Mouse (Mus musculus) MEL (cell line): Measurements from ENCODE around the gene F10. TPM values are rescaled to one million over a fixed set of nuclear protein-coding genes. Genes with fewer than 3 reads are reported as not detected.

Experiments used
- DNase-seq: peaks from one replicate; pipeline ENCODE4 v3.0.0; 2011; ENCODE audit warnings: low read depth, low spot score
- H3K27ac ChIP-seq: 2 replicates; pipeline ENCODE4 v1.5.1; 2012; ENCODE audit warnings: low read depth, mild to moderate bottlenecking, control low read depth, low read length, moderate library complexity; ENCODE audit not compliant: control insufficient read depth
- H3K27me3 ChIP-seq, 2 experiments: fragments of 150-350 bp in 1 of 2; sonication (generic) in 1 of 2; 2 replicates each; pipeline ENCODE4 v1.6.1; 2012; ENCODE audit warnings: low read length in 2 of 2, mild to moderate bottlenecking in 2 of 2, improper control_type of control experiment in 1 of 2, moderate library complexity in 1 of 2; ENCODE audit not compliant: insufficient read depth in 2 of 2, control insufficient read depth in 1 of 2
- H3K36me3 ChIP-seq, 2 experiments: 2 replicates each; pipeline ENCODE4 v1.6.1; 2012 to 2014; ENCODE audit warnings: low read length in 2 of 2, improper control_type of control experiment in 1 of 2, inconsistent platforms in 1 of 2, mild to moderate bottlenecking in 1 of 2; ENCODE audit not compliant: insufficient read depth in 2 of 2, control insufficient read depth in 1 of 2
- H3K4me1 ChIP-seq, 2 experiments: fragments of 150-350 bp in 1 of 2; sonication (generic) in 1 of 2; 2 replicates each; pipeline ENCODE4 v1.6.1; 2012; ENCODE audit warnings: low read length in 2 of 2, improper control_type of control experiment in 1 of 2, mild to moderate bottlenecking in 1 of 2; ENCODE audit not compliant: insufficient read depth in 2 of 2, control insufficient read depth in 1 of 2
- H3K4me3 ChIP-seq, 2 experiments: fragments of 150-350 bp in 1 of 2; sonication (generic) in 1 of 2; 2 replicates each; pipeline ENCODE4 v1.5.1; 2012; ENCODE audit warnings: low read depth in 2 of 2, low read length in 2 of 2, mild to moderate bottlenecking in 2 of 2, moderate library complexity in 2 of 2, control low read depth in 1 of 2, improper control_type of control experiment in 1 of 2; ENCODE audit not compliant: control insufficient read depth in 1 of 2, insufficient read depth in 1 of 2
- H3K79me2 ChIP-seq: 2 replicates; pipeline ENCODE4 v1.6.1; 2012; ENCODE audit warnings: mild to moderate bottlenecking, low read length, moderate library complexity; ENCODE audit not compliant: control insufficient read depth, poor library complexity, insufficient read depth
- H3K9ac ChIP-seq: 2 replicates; pipeline ENCODE4 v1.6.1; 2012; ENCODE audit warnings: low read depth, mild to moderate bottlenecking, control low read depth, low read length, moderate library complexity; ENCODE audit not compliant: control insufficient read depth, poor library complexity, severe bottlenecking
- H3K9me3 ChIP-seq: fragments of 150-350 bp; sonication (generic); replicated peaks from 2 replicates; pipeline ENCODE4 v1.6.1; 2012; ENCODE audit warnings: mild to moderate bottlenecking, low read length, improper control_type of control experiment, moderate library complexity; ENCODE audit not compliant: insufficient read depth
- CHD1 ChIP-seq: IDR thresholded peaks from 2 replicates; pipeline ENCODE4 v1.6.1; 2012; ENCODE audit warnings: low read depth, mild to moderate bottlenecking, inconsistent platforms, low read length, improper control_type of control experiment
- CTCF ChIP-seq, 3 experiments: IDR thresholded peaks in 2 of 3; conservative IDR thresholded peaks in 1 of 3; 2 replicates each; pipeline ENCODE4 v1.5.1; 2011 to 2012; ENCODE audit warnings: low read length in 3 of 3, low read depth in 2 of 3, mild to moderate bottlenecking in 2 of 3, improper control_type of control experiment in 1 of 3, inconsistent platforms in 1 of 3, mixed read lengths in 1 of 3, moderate library complexity in 1 of 3; ENCODE audit not compliant: control insufficient read depth in 1 of 3, insufficient read depth in 1 of 3, poor library complexity in 1 of 3, severe bottlenecking in 1 of 3
- ELF1 ChIP-seq: IDR thresholded peaks from 2 replicates; pipeline ENCODE4 v1.6.1; 2014; ENCODE audit warnings: low read depth, mild to moderate bottlenecking, inconsistent platforms, low read length, improper control_type of control experiment, moderate library complexity
- EP300 ChIP-seq, 2 experiments: IDR thresholded peaks; 2 replicates each; pipeline ENCODE4 v1.6.1; 2011; ENCODE audit warnings: improper control_type of control experiment in 2 of 2, low read length in 2 of 2, low read depth in 1 of 2, mild to moderate bottlenecking in 1 of 2
- GATA1 ChIP-seq: IDR thresholded peaks from 2 replicates; pipeline ENCODE4 v1.6.1; 2011; ENCODE audit warnings: low read depth, low read length, improper control_type of control experiment
- MAFK ChIP-seq: IDR thresholded peaks from 2 replicates; pipeline ENCODE4 v1.6.1; 2011; ENCODE audit warnings: low read depth, mild to moderate bottlenecking, low read length, improper control_type of control experiment, borderline replicate concordance
- MAZ ChIP-seq: IDR thresholded peaks from 2 replicates; pipeline ENCODE4 v1.6.1; 2012; ENCODE audit warnings: low read depth, mild to moderate bottlenecking, inconsistent platforms, low read length, improper control_type of control experiment
- NRF1 ChIP-seq: IDR thresholded peaks from 2 replicates; pipeline ENCODE4 v1.6.1; 2014; ENCODE audit warnings: low read depth, mild to moderate bottlenecking, inconsistent platforms, low read length, improper control_type of control experiment, moderate library complexity; ENCODE audit not compliant: poor library complexity, insufficient read depth, severe bottlenecking
- POLR2AphosphoS2 ChIP-seq: IDR thresholded peaks from 2 replicates; pipeline ENCODE4 v1.6.1; 2011; ENCODE audit warnings: low read length, improper control_type of control experiment
- RAD21 ChIP-seq: IDR thresholded peaks from 2 replicates; pipeline ENCODE4 v1.6.1; 2011; ENCODE audit warnings: mild to moderate bottlenecking, low read depth, low read length, improper control_type of control experiment
- RCOR1 ChIP-seq: IDR thresholded peaks from 2 replicates; pipeline ENCODE4 v1.6.1; 2012; ENCODE audit warnings: low read depth, mild to moderate bottlenecking, inconsistent platforms, low read length, improper control_type of control experiment
- SIN3A ChIP-seq: IDR thresholded peaks from 2 replicates; pipeline ENCODE4 v1.6.1; 2012; ENCODE audit warnings: low read length, improper control_type of control experiment, inconsistent platforms
- SMC3 ChIP-seq: IDR thresholded peaks from 2 replicates; pipeline ENCODE4 v1.6.1; 2011; ENCODE audit warnings: low read depth, low read length, improper control_type of control experiment
- USF2 ChIP-seq, 2 experiments: IDR thresholded peaks; 2 replicates each; pipeline ENCODE4 v1.6.1; 2011 to 2012; ENCODE audit warnings: improper control_type of control experiment in 2 of 2, low read length in 2 of 2, borderline replicate concordance in 1 of 2, inconsistent platforms in 1 of 2, low read depth in 1 of 2, mild to moderate bottlenecking in 1 of 2; ENCODE audit not compliant: insufficient read depth in 1 of 2
- ZNF384 ChIP-seq: IDR thresholded peaks from 2 replicates; pipeline ENCODE4 v1.6.1; 2012; ENCODE audit warnings: low read depth, mild to moderate bottlenecking, inconsistent platforms, low read length, improper control_type of control experiment
- polyA plus RNA-seq, 2 experiments: library from polyadenylated mRNA; stranded (reverse) in 1 of 2; unstranded in 1 of 2; fragments of >175 nt in 1 of 2; fragments of >200 nt in 1 of 2; gene quantifications; 2 replicates each; pipeline versions ENCODE4 v1.2.1 to v1.2.4; 2012; ENCODE audit warnings: low replicate concordance in 2 of 2, low read depth in 1 of 2; ENCODE audit not compliant: insufficient read length in 2 of 2, insufficient read depth in 1 of 2, missing spikeins in 1 of 2
- total RNA-seq: library from RNA; depleted of rRNA; stranded (reverse); fragments of 300-350 nt; gene quantifications from 2 replicates; pipeline ENCODE4 v1.2.3, GENCODE M21; 2012

Gene F10
- total and polyA plus RNA-seq, 3 experiments = 0.03 to 0.04 TPM; not detected in 1

DNA sequence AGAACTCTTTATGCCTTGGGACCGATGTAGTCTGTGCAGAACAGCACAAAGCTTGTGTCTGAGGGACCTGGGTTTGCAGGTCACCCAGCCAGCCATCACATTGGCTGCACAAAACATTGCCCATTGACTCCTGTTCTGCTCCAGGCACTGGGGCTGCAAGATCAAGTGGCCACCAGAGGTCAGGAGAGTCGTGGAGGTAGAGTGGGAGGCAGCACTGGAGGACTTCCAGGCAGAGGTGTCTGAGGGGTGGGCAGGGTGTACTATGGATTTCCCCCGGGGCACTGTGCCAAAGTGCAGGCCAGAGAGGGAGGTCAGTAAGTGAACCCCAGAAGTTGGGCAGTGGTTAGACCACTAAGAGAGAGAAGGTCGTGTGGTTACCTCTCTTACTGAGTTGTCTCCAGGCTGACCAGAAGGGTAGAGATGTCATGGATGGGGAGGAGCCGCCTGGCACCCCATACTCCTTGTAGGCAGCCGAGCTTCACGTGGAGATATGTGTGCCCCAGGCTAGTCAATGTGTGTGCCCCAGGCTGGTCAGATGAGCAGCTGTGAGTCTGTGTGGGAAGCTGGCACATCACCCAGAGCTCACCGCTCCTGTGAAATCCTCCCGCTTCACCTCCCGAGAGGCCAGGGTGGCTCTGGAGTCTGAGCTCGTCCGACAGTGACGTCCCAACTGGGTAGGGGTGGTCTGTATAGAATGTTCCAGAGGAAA lies 48.2 kb upstream of the F10 start:
- no peaks in the 10 kb centered on the region for H3K79me2 ChIP-seq
- TF ChIP-seq SMC3 (peak; percentile 54), POLR2AphosphoS2 (no peak), RAD21 (peak; percentile 41), CTCF (IDR thresholded peaks at IDR 0.05 in 2 of 3, conservative IDR thresholded peaks at IDR 0.05 in 1 of 3; ENCODE audit: control insufficient read depth in 1 of 3, insufficient read depth in 1 of 3, low read depth in 2 of 3, low read length in 3 of 3, poor library complexity in 1 of 3, severe bottlenecking in 1 of 3) (peak in 2 of 3 experiments; percentile 48 to 52; a peak in 4 of 6 replicates)

DNA sequence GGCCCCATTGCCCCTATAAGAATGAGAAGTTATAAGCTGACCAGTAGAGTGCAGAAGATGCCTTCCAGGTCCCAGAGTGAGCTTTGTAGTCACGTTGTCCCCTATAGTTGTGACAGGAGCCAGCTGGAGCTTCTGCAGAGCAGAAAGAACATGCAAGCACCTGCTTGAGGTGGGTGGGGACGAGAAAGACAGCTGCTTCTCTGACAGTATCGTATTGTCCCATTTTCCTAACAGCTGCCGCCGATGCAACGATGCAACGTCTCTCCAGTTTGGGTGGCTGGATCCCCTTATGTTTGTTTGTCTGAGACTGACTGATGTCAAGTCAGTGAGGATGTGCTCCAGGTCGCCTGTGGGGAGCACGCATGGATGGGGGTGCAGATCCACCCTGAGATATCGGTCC lies 45.7 kb upstream of the F10 start:
- Histone ChIP-seq H3K4me3 (no peak overlapping the region), H3K9me3 (no peaks in the 10 kb centered on the region), H3K4me1 (no peaks in the 10 kb centered on the region), H3K27ac (no peak overlapping the region), H3K79me2 (no peaks in the 10 kb centered on the region), H3K9ac (no peak overlapping the region), H3K27me3 (no peaks in the 10 kb centered on the region; a peak in 1 of 4 replicates), H3K36me3 (no peaks in the 10 kb centered on the region)
- TF ChIP-seq SIN3A (no peak), ELF1 (no peak), GATA1 (no peak), CHD1 (no peak), EP300 (IDR thresholded peaks at IDR 0.05; ENCODE audit: low read depth in 1 of 2, low read length in 2 of 2) (no peak), RCOR1 (no peak), ZNF384 (no peak), MAZ (no peak), MAFK (no peak), NRF1 (no peak), USF2 (IDR thresholded peaks at IDR 0.05; ENCODE audit: borderline replicate concordance in 1 of 2, insufficient read depth in 1 of 2, low read depth in 1 of 2, low read length in 2 of 2) (no peak)
- no peak for DNase-seq

More for the DNA sequence above, 48.2 kb upstream of the F10 start:
- H3K9me3 ChIP-seq = no peaks in the 10 kb centered on the region
- H3K27ac ChIP-seq = no peak overlapping the region
- H3K4me1 ChIP-seq = no peaks in the 10 kb centered on the region
- H3K27me3 ChIP-seq = no peaks in the 10 kb centered on the region; a peak in 1 of 4 replicates
- no peak overlapping the region for H3K4me3 ChIP-seq
- H3K9ac ChIP-seq = no peak overlapping the region
- H3K36me3 ChIP-seq = no peaks in the 10 kb centered on the region
- DNase-seq = no peak
